Mouse (Mus musculus): ENCODE results near the gene Slfn4.
"Not testable (repeated sequence)": the region's sequence is repeated elsewhere in the genome, so short reads cannot be mapped to it uniquely, and the experiment has no call there.

The Slfn4 gene

DNA sequence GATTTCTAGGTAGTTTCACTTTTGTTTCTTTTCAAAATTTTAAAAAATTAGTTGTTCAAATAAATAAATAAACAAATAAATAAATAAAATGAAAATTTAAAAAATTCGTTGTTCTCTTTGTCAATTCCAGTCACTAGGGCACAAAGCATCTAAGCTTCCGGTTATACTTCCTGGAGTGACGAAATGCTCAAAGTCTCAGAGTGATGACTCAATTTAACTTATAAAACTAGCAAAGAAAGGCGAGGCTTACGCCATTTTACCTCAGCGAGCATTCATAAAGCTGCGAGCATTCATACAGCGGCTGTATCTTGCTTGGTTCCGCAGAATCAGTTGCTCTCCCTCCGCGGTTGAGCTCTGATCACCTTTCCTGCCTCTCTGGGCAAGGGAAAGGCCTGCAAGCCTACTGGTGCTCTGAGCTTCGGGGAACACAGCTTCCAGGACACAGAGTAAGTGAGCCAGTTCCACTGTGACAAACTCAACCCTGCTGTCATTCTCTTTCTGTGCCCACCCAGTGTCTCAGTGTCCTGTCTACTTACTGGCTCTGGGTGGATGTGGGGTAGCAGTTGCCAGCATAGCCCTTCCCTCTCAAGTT, at the start of gene Slfn4:
Gene Slfn4 (plus strand): TSS at position 239 of the 592 bp plus-strand sequence.
- no peak for DNase-seq

GRCm38 (mm10) chr11:83125633-83126032, 49.4 kb upstream of the Slfn4 start:
- not testable (repeated sequence) for DNase-seq

DNA sequence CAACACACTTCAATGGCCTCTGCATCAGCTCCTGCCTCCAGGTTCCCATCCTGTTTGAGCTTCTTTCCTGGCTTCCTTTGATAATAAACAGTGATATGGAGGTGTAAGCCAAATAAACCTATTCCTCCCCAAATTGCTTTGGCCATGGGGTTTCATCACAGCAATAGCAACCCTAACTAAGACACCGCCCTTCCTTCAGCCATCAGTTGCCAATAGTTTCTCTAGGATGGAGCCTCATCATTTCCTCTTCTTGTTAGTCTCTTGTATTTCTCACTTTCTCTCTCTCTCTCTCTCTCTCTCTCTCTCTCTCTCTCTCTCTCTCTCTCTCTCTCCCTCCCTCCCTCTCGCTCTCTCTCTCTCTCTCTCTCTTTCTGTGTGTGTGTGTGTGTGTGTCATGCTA, 37.7 kb upstream of the Slfn4 start:
- DNase-seq: not testable (repeated sequence)

GRCm38 (mm10) chr11:83148939-83149338, 26.0 kb upstream of the Slfn4 start:
- not testable (repeated sequence) for DNase-seq

GRCm38 (mm10) chr11:83191134-83191893, 16.3 kb downstream of the Slfn4 start, which contains the start of gene Slfn3:
TSS of gene Slfn3 (plus strand) at chr11:83191330.
- peak; percentile 22 to 44 for DNase-seq

DNA sequence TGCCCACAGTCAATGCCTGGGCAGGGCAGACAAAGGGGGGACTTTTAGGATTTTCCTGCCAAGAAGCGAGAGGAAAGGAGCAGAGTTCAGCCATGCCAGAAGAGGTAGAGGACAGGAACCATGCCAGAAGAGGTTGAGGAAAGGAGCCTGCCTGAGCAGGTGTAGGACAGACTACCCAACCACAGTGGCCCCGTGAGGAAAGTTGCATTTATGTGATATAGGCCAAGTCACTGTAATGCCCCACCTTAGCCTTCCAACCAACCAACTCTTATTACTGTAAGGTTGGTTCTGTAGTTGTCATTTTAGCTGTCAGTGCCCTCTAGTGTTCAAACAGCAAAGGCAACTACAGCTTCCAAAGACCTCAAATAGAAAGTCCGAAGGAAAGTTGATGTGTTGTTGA, 17.0 kb downstream of the Slfn4 start:
- DNase-seq: peak; percentile 3 to 4

- no peak for DNase-seq
These were observed 30.0 kb downstream of the Slfn4 start for GRCm38 (mm10) chr11:83205002-83205401.

GRCm38 (mm10) chr11:83216119-83216518, 41.1 kb downstream of the Slfn4 start:
- DNase-seq: no peak

GRCm38 (mm10) chr11:83221328-83221877, 46.4 kb downstream of the Slfn4 start:
- DNase-seq: no peak

- DNase-seq: peak in 1 of 2 experiments; percentile 3
These were observed 48.4 kb downstream of the Slfn4 start for GRCm38 (mm10) chr11:83223367-83223766.

- DNase-seq: not testable (repeated sequence)
These were observed 48.8 kb downstream of the Slfn4 start for GRCm38 (mm10) chr11:83223793-83224192.

DNA sequence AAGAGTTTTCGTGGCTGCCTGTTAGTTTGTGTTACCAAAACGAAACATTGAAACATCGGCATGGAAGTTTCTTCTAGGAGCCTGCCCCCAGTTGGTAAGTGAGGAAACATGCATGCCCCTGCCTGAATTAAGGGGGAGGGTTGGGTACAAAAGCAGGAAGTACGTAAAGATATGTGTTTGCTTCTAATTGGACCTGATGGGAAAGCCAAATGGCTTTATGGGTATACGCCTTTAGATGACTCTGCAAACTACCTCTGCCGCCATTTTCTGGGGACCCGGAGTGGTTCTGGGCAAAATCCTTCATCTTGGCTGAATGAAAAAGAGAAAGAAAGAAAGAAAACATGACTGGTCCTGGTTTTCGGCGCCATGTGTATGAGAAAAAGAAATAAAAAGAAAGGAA, 49.2 kb downstream of the Slfn4 start:
- DNase-seq: no peak

GRCm38 (mm10) chr11:83224750-83225149, 49.8 kb downstream of the Slfn4 start:
- DNase-seq: no peak

DNA sequence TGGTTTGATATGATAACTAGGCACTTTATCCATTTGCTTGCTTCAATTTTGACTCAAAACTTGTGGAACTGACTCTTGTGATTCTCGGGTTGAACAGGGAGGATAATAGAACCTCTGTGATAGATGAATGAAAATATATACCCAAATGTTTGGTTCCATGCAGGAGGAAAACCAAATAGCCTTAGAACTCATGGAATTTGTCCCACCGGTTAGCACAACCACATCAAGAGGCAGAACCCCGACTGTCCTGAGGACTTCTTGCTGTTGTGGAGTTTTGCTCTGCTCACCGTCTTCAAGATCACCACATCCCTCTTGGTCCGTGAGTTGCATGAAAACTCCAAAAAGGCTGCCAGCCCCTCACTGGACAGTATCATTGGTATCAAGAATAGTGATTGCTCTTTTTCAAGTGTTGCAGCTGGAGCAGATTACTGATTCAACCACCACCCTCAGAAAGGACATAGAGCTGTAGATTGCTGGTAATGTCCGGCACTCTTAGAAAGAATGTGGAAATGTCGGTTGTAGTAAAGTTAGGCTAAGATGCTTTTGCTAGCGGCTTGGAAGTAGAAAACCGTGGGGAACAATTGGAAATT, 50.5 kb downstream of the Slfn4 start:
- DNase-seq: no peak

DNA sequence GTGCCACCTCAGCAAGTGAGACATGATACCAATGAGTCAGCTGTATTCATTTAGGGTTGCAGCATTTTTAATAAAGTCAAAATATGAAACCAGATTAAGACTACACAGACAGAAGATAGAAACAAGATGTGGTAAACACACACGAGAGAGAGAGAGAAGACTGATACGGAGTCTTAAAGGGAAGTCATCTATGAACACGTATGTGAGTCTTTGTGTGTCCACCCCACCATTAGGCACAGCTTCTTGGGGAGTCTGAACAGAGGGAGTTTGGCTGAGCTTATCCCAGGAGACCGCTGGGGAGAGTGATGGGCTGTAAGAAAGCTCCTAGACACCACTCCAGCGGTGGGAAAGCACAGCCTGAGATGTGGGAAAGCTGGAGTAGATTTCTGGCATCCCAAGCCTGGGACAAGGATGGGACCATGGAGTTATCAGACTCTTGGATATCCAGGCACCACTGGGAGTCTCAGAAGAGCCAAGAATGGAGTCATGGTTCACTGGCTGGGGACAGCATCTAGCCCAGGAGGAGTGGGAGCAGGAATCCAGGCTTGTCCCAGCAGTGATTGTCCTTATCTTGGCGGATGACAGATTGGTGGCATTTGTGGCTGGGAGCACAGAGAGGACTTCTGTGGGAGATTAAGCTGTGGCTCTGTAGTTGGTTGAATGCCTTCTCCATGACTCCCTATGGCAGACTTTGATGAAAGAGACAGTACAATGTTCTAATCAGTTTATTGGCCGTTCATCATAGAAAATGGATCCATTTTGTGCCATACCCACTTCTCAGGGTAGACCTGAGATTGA, 53.1 kb downstream of the Slfn4 start:
- no peak for DNase-seq

DNA sequence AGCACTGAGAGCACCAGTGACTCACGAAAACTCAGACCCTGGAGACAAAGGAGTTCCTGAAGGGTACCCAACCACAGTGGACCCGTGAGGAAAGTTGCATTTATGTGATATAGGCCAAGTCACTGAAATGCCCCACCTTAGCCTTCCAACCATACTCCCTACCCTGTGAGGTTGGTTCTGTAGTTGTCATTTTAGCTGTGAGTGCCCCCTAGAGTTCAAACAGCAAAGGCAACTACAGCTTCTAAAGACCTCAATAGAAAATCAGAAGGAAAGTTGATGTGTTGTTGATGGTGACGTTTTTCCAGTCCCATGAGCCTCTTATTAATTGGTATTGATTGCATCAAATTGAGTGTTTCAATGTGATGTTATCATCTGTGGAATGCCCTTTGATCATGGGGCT, 56.0 kb downstream of the Slfn4 start:
- peak in 1 of 2 experiments; percentile 4 for DNase-seq

DNA sequence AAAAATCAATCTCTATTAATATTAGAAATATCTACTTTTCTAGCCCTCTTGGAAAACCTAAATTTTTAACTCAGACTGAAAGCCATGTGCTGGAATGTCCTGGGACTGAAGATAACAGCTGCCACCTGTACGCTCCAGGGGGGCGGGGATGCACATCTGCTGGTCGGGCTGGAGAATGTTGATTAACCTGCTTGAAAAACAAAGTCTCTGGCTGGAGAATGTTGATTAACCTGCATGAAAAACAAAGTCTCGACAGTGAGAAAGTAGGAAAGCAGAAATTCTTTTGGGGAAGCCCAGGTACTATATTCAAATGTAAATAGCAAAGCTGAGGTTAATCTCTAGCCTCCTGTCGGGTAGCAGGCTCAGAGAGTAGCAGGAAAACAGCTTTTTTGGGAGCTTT, 58.6 kb downstream of the Slfn4 start:
- not testable (repeated sequence) for DNase-seq

- not testable (repeated sequence) for DNase-seq
These were observed 62.4 kb downstream of the Slfn4 start for GRCm38 (mm10) chr11:83237390-83237789.

DNA sequence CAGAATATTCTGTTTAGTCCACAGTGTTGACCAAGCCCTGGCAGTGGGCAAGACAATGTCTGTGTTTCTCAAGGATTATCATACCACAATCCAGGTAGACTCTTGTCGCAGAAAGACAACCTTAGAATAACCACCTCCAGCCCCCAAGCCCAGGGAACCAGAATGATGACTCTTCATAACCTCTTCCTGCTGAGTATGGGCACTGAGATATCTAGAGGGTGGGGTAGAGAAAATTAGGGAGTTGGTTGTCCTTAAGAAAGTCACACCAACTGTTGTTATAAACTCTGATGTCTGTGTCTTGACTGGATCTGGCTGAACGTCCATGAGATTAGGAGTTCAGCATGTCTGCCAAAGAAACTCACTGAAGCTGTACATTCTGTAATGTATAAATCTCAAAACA, 63.4 kb downstream of the Slfn4 start:
- DNase-seq: no peak

DNA sequence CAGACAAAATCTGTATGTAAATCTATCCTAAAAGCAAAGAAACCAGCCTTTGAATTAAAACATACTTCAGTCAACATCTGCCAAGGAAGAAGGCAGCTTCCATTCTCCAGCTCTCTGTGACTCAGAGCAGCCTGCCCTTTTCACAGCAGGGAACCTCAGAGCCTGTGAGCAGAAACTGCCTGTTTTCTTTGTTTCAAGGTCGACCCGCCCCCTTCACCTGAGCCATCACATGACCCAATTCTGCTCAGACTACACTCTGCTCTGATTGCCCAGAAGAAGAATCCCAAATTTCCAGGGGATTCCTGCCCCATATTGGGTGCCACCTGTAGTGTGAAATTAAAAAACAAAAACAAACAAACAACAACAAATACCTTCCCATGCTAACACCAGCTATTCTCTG, 64.8 kb downstream of the Slfn4 start:
- DNase-seq: no peak
